Mouse (Mus musculus): ENCODE results near the gene Smurf1. TPM values are rescaled to one million over a fixed set of nuclear protein-coding genes. Genes with fewer than 3 reads are reported as not detected.

Gene Smurf1
- polyA plus RNA-seq, 1 experiment from 2014 or later, result 2.0 TPM

- no peak for ATAC-seq (ENCODE audit: insufficient read depth)
- no peaks in the 10 kb centered on the region for H3K27me3 ChIP-seq
- no peaks in the 10 kb centered on the region for H3K9me3 ChIP-seq (replicated peaks)
- H3K36me3 ChIP-seq (replicated peaks), result no peaks in the 10 kb centered on the region
- no peak overlapping the region for H3K27ac ChIP-seq (replicated peaks)
- 74% methylated on average over 13 of the region's 13 CpGs for WGBS (ENCODE audit: insufficient replicate concordance)
- H3K4me2 ChIP-seq, result no peak overlapping the region
- H3K4me1 ChIP-seq (replicated peaks), result no peaks in the 10 kb centered on the region
- no peak overlapping the region for H3K4me3 ChIP-seq (replicated peaks)
- no peak overlapping the region for H3K9ac ChIP-seq
Observed at GRCm38 (mm10) chr5:144987561-144987960, 21.9 kb upstream of the Smurf1 start.

- no peak overlapping the region for H3K4me3 ChIP-seq (replicated peaks)
- H3K36me3 ChIP-seq (replicated peaks), result no peaks in the 10 kb centered on the region
- no peak overlapping the region for H3K4me2 ChIP-seq
- H3K9ac ChIP-seq, result no peak overlapping the region
- no peak for ATAC-seq (ENCODE audit: insufficient read depth)
- H3K4me1 ChIP-seq (replicated peaks), result no peaks in the 10 kb centered on the region
- no peaks in the 10 kb centered on the region for H3K27me3 ChIP-seq
- 78% methylated on average over 5 of the region's 5 CpGs for WGBS (ENCODE audit: insufficient replicate concordance)
- H3K9me3 ChIP-seq (replicated peaks), result no peaks in the 10 kb centered on the region
- H3K27ac ChIP-seq (replicated peaks), result no peak overlapping the region
Observed at GRCm38 (mm10) chr5:144984839-144985238, 19.2 kb upstream of the Smurf1 start.

- H3K4me1 ChIP-seq (replicated peaks), result no peaks in the 10 kb centered on the region
- no peak overlapping the region for H3K9ac ChIP-seq
- WGBS (ENCODE audit: insufficient replicate concordance), result 68% methylated on average over 3 of the region's 3 CpGs
- no peaks in the 10 kb centered on the region for H3K36me3 ChIP-seq (replicated peaks)
- H3K9me3 ChIP-seq (replicated peaks), result no peaks in the 10 kb centered on the region
- H3K4me2 ChIP-seq, result no peak overlapping the region
- H3K4me3 ChIP-seq (replicated peaks), result no peak overlapping the region
- no peaks in the 10 kb centered on the region for H3K27me3 ChIP-seq
- ATAC-seq (ENCODE audit: insufficient read depth), result no peak
- no peak overlapping the region for H3K27ac ChIP-seq (replicated peaks)
Observed at GRCm38 (mm10) chr5:144983227-144983626, 17.6 kb upstream of the Smurf1 start.

GRCm38 (mm10) chr5:144979110-144979509 is 13.5 kb upstream of the Smurf1 start:
- Histone ChIP-seq H3K4me3 (replicated peaks) (no peak overlapping the region), H3K9me3 (replicated peaks) (no peaks in the 10 kb centered on the region), H3K36me3 (replicated peaks) (no peaks in the 10 kb centered on the region), H3K4me2 (no peak overlapping the region), H3K4me1 (replicated peaks) (no peaks in the 10 kb centered on the region), H3K9ac (no peak overlapping the region), H3K27me3 (no peaks in the 10 kb centered on the region), H3K27ac (replicated peaks) (no peak overlapping the region)
- no peak for ATAC-seq (ENCODE audit: insufficient read depth)
- 60% methylated on average over 6 of the region's 6 CpGs for WGBS (ENCODE audit: insufficient replicate concordance)

GRCm38 (mm10) chr5:144978533-144979107 is 13.0 kb upstream of the Smurf1 start:
- no peaks in the 10 kb centered on the region for H3K27me3 ChIP-seq
- H3K4me2 ChIP-seq, result no peak overlapping the region
- whole genome bisulfite sequencing (ENCODE audit: insufficient replicate concordance), result 24% methylated on average over 10 of the region's 10 CpGs
- no peak overlapping the region for H3K9ac ChIP-seq
- ATAC-seq (ENCODE audit: insufficient read depth), result no peak
- no peak overlapping the region for H3K4me3 ChIP-seq (replicated peaks)
- H3K36me3 ChIP-seq (replicated peaks), result no peaks in the 10 kb centered on the region
- H3K4me1 ChIP-seq (replicated peaks), result no peaks in the 10 kb centered on the region
- H3K27ac ChIP-seq (replicated peaks), result no peak overlapping the region
- no peaks in the 10 kb centered on the region for H3K9me3 ChIP-seq (replicated peaks)

GRCm38 (mm10) chr5:144971266-144971665 is 5.6 kb upstream of the Smurf1 start:
- no peak for ATAC-seq (ENCODE audit: insufficient read depth)

GRCm38 (mm10) chr5:144964872-144965638 is 592 bp downstream of the Smurf1 start:
- Histone ChIP-seq H3K4me3 (replicated peaks) (peak overlapping the region; percentile 68), H3K9me3 (replicated peaks) (no peaks in the 10 kb centered on the region), H3K36me3 (replicated peaks) (no peaks in the 10 kb centered on the region), H3K27ac (replicated peaks) (peak overlapping the region; percentile 66), H3K4me1 (replicated peaks) (peaks cover 23% of the 10 kb centered on the region), H3K4me2 (peak overlapping the region; percentile 82), H3K9ac (peak overlapping the region; percentile 55; the same call in 1 of the 2 replicates), H3K27me3 (peaks cover 40% of the 10 kb centered on the region)
- under 1% methylated on average over 29 of the region's 56 CpGs for WGBS (ENCODE audit: insufficient replicate concordance)
- peak; percentile 73 for ATAC-seq (ENCODE audit: insufficient read depth)

More at GRCm38 (mm10) chr5:144971266-144971665, 5.6 kb upstream of the Smurf1 start:
- Histone ChIP-seq H3K4me1 (replicated peaks) (0 out of 2 replicates have a peak, but pooled peaks cover 4% of the 10 kb centered on the region), H3K4me2 (no peak overlapping the region), H3K4me3 (replicated peaks) (no peak overlapping the region), H3K9me3 (replicated peaks) (no peaks in the 10 kb centered on the region), H3K36me3 (replicated peaks) (no peaks in the 10 kb centered on the region), H3K27ac (replicated peaks) (no peak overlapping the region), H3K27me3 (peaks cover 27% of the 10 kb centered on the region), H3K9ac (no peak overlapping the region)
- 52% methylated on average over 3 of the region's 3 CpGs for WGBS (ENCODE audit: insufficient replicate concordance)

- peak; percentile 9 for ATAC-seq (ENCODE audit: insufficient read depth)
- Histone ChIP-seq H3K4me3 (replicated peaks) (peak overlapping the region; percentile 68; the same call in 1 of the 2 replicates), H3K36me3 (replicated peaks) (no peaks in the 10 kb centered on the region), H3K4me1 (replicated peaks) (peaks cover 23% of the 10 kb centered on the region), H3K9me3 (replicated peaks) (no peaks in the 10 kb centered on the region), H3K27me3 (peaks cover 40% of the 10 kb centered on the region), H3K4me2 (peak overlapping the region; percentile 82), H3K27ac (replicated peaks) (no peak overlapping the region), H3K9ac (no peak overlapping the region)
- WGBS (ENCODE audit: insufficient replicate concordance), result 33% methylated on average over 8 of the region's 8 CpGs
Observed at GRCm38 (mm10) chr5:144964465-144964864, 1.2 kb downstream of the Smurf1 start.

- H3K4me3 ChIP-seq (replicated peaks), result no peak overlapping the region
- no peak overlapping the region for H3K27ac ChIP-seq (replicated peaks)
- H3K4me1 ChIP-seq (replicated peaks), result peaks cover 23% of the 10 kb centered on the region
- H3K4me2 ChIP-seq, result no peak overlapping the region; the same call in 1 of the 2 replicates
- ATAC-seq (ENCODE audit: insufficient read depth), result no peak
- no peaks in the 10 kb centered on the region for H3K9me3 ChIP-seq (replicated peaks)
- no peak overlapping the region for H3K9ac ChIP-seq
- no peaks in the 10 kb centered on the region for H3K36me3 ChIP-seq (replicated peaks)
- peaks cover 36% of the 10 kb centered on the region for H3K27me3 ChIP-seq
- WGBS (ENCODE audit: insufficient replicate concordance), result 9% methylated on average over 13 of the region's 13 CpGs
Observed at GRCm38 (mm10) chr5:144963817-144964261, 1.8 kb downstream of the Smurf1 start.

GRCm38 (mm10) chr5:144963401-144963800 is 2.2 kb downstream of the Smurf1 start:
- ATAC-seq (ENCODE audit: insufficient read depth), result no peak
- 21% methylated on average over 3 of the region's 3 CpGs for WGBS (ENCODE audit: insufficient replicate concordance)

GRCm38 (mm10) chr5:144958271-144958670 is 7.4 kb downstream of the Smurf1 start:
- ATAC-seq (ENCODE audit: insufficient read depth), result no peak
- no peak overlapping the region for H3K9ac ChIP-seq
- no peaks in the 10 kb centered on the region for H3K27me3 ChIP-seq
- 64% methylated on average over 9 of the region's 9 CpGs for WGBS (ENCODE audit: insufficient replicate concordance)
- H3K27ac ChIP-seq (replicated peaks), result no peak overlapping the region
- peaks cover 9% of the 10 kb centered on the region for H3K4me1 ChIP-seq (replicated peaks)
- no peak overlapping the region for H3K4me2 ChIP-seq
- no peaks in the 10 kb centered on the region for H3K9me3 ChIP-seq (replicated peaks)
- no peak overlapping the region for H3K4me3 ChIP-seq (replicated peaks)
- no peaks in the 10 kb centered on the region for H3K36me3 ChIP-seq (replicated peaks)

More at GRCm38 (mm10) chr5:144963401-144963800, 2.2 kb downstream of the Smurf1 start:
- Histone ChIP-seq H3K9me3 (replicated peaks) (no peaks in the 10 kb centered on the region), H3K4me3 (replicated peaks) (no peak overlapping the region), H3K27ac (replicated peaks) (no peak overlapping the region), H3K27me3 (peaks cover 33% of the 10 kb centered on the region), H3K4me1 (replicated peaks) (peaks cover 27% of the 10 kb centered on the region), H3K9ac (no peak overlapping the region), H3K4me2 (no peak overlapping the region), H3K36me3 (replicated peaks) (no peaks in the 10 kb centered on the region)
